Mouse (Mus musculus) layer of hippocampus, adult 9-10 months (tissue): Measurements from ENCODE around the gene Ttc4.

ENCODE experiments used
- DNase-seq: peaks from one replicate; pipeline ENCODE4 v3.0.0; 2022; ENCODE audit warnings: low spot score

The Ttc4 gene

GRCm38 (mm10) chr4:106678442-106679118 is at the start of gene Ttc4:
Gene Ttc4 (minus strand): TSS chr4:106678944.
- DNase-seq = peak; percentile 54

- no peak for DNase-seq
Observed at GRCm38 (mm10) chr4:106720631-106721030, 41.9 kb upstream of the Ttc4 start.

GRCm38 (mm10) chr4:106713622-106714021 is 34.9 kb upstream of the Ttc4 start:
- DNase-seq = no peak

GRCm38 (mm10) chr4:106708408-106708807 is 29.7 kb upstream of the Ttc4 start:
- peak; percentile 72 for DNase-seq

GRCm38 (mm10) chr4:106707957-106708356 is 29.2 kb upstream of the Ttc4 start:
- DNase-seq = no peak

GRCm38 (mm10) chr4:106705096-106705665 is 26.4 kb upstream of the Ttc4 start:
- DNase-seq = no peak

- DNase-seq = peak; percentile 41
Observed at GRCm38 (mm10) chr4:106704416-106704815, 25.7 kb upstream of the Ttc4 start.

- no peak for DNase-seq
Observed at GRCm38 (mm10) chr4:106703956-106704355, 25.2 kb upstream of the Ttc4 start.

- no peak for DNase-seq
Observed at GRCm38 (mm10) chr4:106700798-106701197, 22.1 kb upstream of the Ttc4 start.

GRCm38 (mm10) chr4:106699989-106700388 is 21.2 kb upstream of the Ttc4 start:
- no peak for DNase-seq

GRCm38 (mm10) chr4:106693841-106694430 is 15.2 kb upstream of the Ttc4 start:
- DNase-seq = no peak

GRCm38 (mm10) chr4:106688636-106689296 is 10.0 kb upstream of the Ttc4 start:
- DNase-seq = no peak

- no peak for DNase-seq
Observed at GRCm38 (mm10) chr4:106680955-106681354, 2.2 kb upstream of the Ttc4 start.

- no peak for DNase-seq
Observed at GRCm38 (mm10) chr4:106679152-106679551, 408 bp upstream of the Ttc4 start.

GRCm38 (mm10) chr4:106676749-106677148 is 2.0 kb downstream of the Ttc4 start:
- DNase-seq = no peak

- DNase-seq = no peak
Observed at GRCm38 (mm10) chr4:106666546-106666945, 12.2 kb downstream of the Ttc4 start.

- DNase-seq = no peak
Observed at GRCm38 (mm10) chr4:106665673-106666072, 13.1 kb downstream of the Ttc4 start.

- DNase-seq = no peak
Observed at GRCm38 (mm10) chr4:106665269-106665668, 13.5 kb downstream of the Ttc4 start.

GRCm38 (mm10) chr4:106664697-106665096 is 14.0 kb downstream of the Ttc4 start:
- DNase-seq = no peak

GRCm38 (mm10) chr4:106663956-106664470 is 14.7 kb downstream of the Ttc4 start:
- no peak for DNase-seq

GRCm38 (mm10) chr4:106655681-106656080 is 23.1 kb downstream of the Ttc4 start:
- DNase-seq = no peak

GRCm38 (mm10) chr4:106653051-106653450 is 25.7 kb downstream of the Ttc4 start:
- DNase-seq = no peak

- DNase-seq = no peak
Observed at GRCm38 (mm10) chr4:106652546-106652945, 26.2 kb downstream of the Ttc4 start.
